Mouse (Mus musculus): ENCODE data around the gene Rsph9. TPM values are rescaled to one million over a fixed set of nuclear protein-coding genes. Genes with fewer than 3 reads are reported as not detected.

Rsph9 gene
- total and polyA plus RNA-seq, 3 experiments = 0.29 TPM; not detected in 2

DNA sequence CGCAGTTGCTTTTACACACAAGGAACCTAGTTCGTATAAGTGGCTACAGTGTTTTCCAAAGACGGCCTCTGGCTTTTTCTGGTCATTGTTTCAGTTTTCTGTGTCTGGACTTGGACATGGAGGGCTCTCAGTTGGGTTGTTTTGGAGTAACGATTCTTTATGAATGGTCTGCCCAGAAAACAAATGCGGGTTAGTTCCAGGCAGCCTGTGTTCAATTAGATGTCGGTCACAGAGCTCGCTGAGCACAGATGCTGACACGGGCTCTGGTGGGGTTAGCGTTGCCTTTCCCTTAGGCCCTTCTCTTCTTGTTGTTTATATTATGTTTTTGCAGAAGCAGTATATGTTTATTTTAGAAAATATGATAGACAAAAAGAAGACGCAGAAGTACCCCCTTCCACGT, 27.9 kb downstream of the Rsph9 start:
- TF ChIP-seq BHLHE40 (IDR thresholded peaks at IDR 0.05; ENCODE audit: borderline replicate concordance, low read depth, low read length) (no peak), ELF1 (IDR thresholded peaks at IDR 0.05; ENCODE audit: low read depth, low read length) (no peak), RAD21 (IDR thresholded peaks at IDR 0.05; ENCODE audit: low read depth, low read length) (no peak), USF1 (IDR thresholded peaks at IDR 0.05; ENCODE audit: low read depth, low read length) (no peak), POLR2AphosphoS5 (IDR thresholded peaks at IDR 0.05; ENCODE audit: borderline replicate concordance, low read depth, low read length) (no peak), ZNF384 (IDR thresholded peaks at IDR 0.05; ENCODE audit: low read depth, low read length) (no peak)
- Histone ChIP-seq H3K27ac (ENCODE audit: control insufficient read depth, low read depth, low read length) (no peak overlapping the region), H3K36me3 (ENCODE audit: control insufficient read depth in 1 of 2, insufficient read depth in 2 of 2, low read length in 2 of 2) (peaks cover 4 to 8% of the 10 kb centered on the region in 2 experiments), H3K4me3 (ENCODE audit: control insufficient read depth in 1 of 2, insufficient read depth in 1 of 2, low read depth in 2 of 2, low read length in 2 of 2) (no peak overlapping the region), H3K79me2 (ENCODE audit: control insufficient read depth, insufficient read depth, low read length, poor library complexity) (peaks cover 31% of the 10 kb centered on the region), H3K27me3 (ENCODE audit: control insufficient read depth in 1 of 2, insufficient read depth in 2 of 2, low read length in 2 of 2) (no peaks in the 10 kb centered on the region), H3K4me1 (ENCODE audit: control insufficient read depth in 1 of 2, insufficient read depth in 2 of 2, low read length in 2 of 2) (peaks cover 4 to 12% of the 10 kb centered on the region in 2 experiments; a peak in 2 of 4 replicates), H3K9me3 (replicated peaks; ENCODE audit: insufficient read depth, low read length) (no peaks in the 10 kb centered on the region), H3K9ac (ENCODE audit: control insufficient read depth, low read depth, low read length, poor library complexity, severe bottlenecking) (no peak overlapping the region)
- DNase-seq (ENCODE audit: low read depth, low spot score) = no peak

DNA sequence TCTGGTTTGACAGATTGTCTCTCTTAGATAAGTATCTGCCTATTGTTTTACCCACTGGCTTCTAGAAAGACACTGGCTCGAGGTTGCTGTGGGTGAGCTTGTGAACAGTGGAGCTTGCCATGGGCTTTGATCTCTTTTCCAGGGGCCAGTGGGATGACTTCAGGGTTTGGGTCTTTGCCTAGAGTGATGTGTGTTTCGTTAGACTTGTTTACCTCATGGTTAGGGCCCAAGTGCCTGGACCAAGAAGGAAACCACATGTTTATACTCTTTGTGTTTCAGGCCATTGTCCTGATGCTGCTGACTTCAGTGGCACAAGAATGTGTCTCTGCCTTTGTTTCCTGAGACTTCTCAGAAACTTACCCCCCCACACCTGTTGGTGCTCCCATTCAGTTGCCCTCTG, 28.5 kb downstream of the Rsph9 start:
- Histone ChIP-seq H3K36me3 (ENCODE audit: control insufficient read depth in 1 of 2, insufficient read depth in 2 of 2, low read length in 2 of 2) (peaks cover 4 to 8% of the 10 kb centered on the region in 2 experiments), H3K9ac (ENCODE audit: control insufficient read depth, low read depth, low read length, poor library complexity, severe bottlenecking) (no peak overlapping the region)

More for the DNA sequence above, 28.5 kb downstream of the Rsph9 start:
- H3K79me2 ChIP-seq (ENCODE audit: control insufficient read depth, insufficient read depth, low read length, poor library complexity) = peaks cover 35% of the 10 kb centered on the region
- peaks cover 4 to 12% of the 10 kb centered on the region in 2 experiments; a peak in 2 of 4 replicates for H3K4me1 ChIP-seq (ENCODE audit: control insufficient read depth in 1 of 2, insufficient read depth in 2 of 2, low read length in 2 of 2)
- no peaks in the 10 kb centered on the region for H3K27me3 ChIP-seq (ENCODE audit: control insufficient read depth in 1 of 2, insufficient read depth in 2 of 2, low read length in 2 of 2)
- no peak overlapping the region for H3K27ac ChIP-seq (ENCODE audit: control insufficient read depth, low read depth, low read length)
- no peak overlapping the region for H3K4me3 ChIP-seq (ENCODE audit: control insufficient read depth in 1 of 2, insufficient read depth in 1 of 2, low read depth in 2 of 2, low read length in 2 of 2)
- TF ChIP-seq MAZ (IDR thresholded peaks at IDR 0.05; ENCODE audit: low read depth, low read length) = no peak
- TF ChIP-seq JUND (IDR thresholded peaks at IDR 0.05; ENCODE audit: low read depth, low read length) = no peak
- no peak for TF ChIP-seq KAT2A (conservative IDR thresholded peaks at IDR 0.05; ENCODE audit: low read depth, low read length)
- no peak for TF ChIP-seq ZKSCAN1 (IDR thresholded peaks at IDR 0.05; ENCODE audit: low read depth, low read length)
- TF ChIP-seq MYC (IDR thresholded peaks at IDR 0.05; ENCODE audit: low read depth, low read length) = no peak
- TF ChIP-seq USF1 (IDR thresholded peaks at IDR 0.05; ENCODE audit: low read depth, low read length) = no peak
- TF ChIP-seq MXI1 (IDR thresholded peaks at IDR 0.05; ENCODE audit: low read depth, low read length) = no peak
- TF ChIP-seq MEF2A (IDR thresholded peaks at IDR 0.05; ENCODE audit: extremely low read depth, insufficient replicate concordance, low read depth, low read length, poor library complexity, severe bottlenecking) = no peak
- no peak for TF ChIP-seq RCOR1 (IDR thresholded peaks at IDR 0.05; ENCODE audit: low read depth, low read length)
- no peak for TF ChIP-seq USF2 (IDR thresholded peaks at IDR 0.05; ENCODE audit: borderline replicate concordance in 1 of 2, insufficient read depth in 1 of 2, low read depth in 1 of 2, low read length in 2 of 2)
- TF ChIP-seq EP300 (IDR thresholded peaks at IDR 0.05; ENCODE audit: low read depth in 1 of 2, low read length in 2 of 2) = no peak
- TF ChIP-seq TBP (IDR thresholded peaks at IDR 0.05; ENCODE audit: low read depth, low read length) = no peak
- no peak for TF ChIP-seq POLR2A (IDR thresholded peaks at IDR 0.05; ENCODE audit: control insufficient read depth in 1 of 2, insufficient read depth in 1 of 2, low read depth in 1 of 2, low read length in 2 of 2, poor library complexity in 1 of 2)
- no peak for TF ChIP-seq MYB (IDR thresholded peaks at IDR 0.05; ENCODE audit: low read depth, low read length)
- no peak for TF ChIP-seq ETS1 (IDR thresholded peaks at IDR 0.05; ENCODE audit: low read depth, low read length)
- no peak for TF ChIP-seq CHD2 (IDR thresholded peaks at IDR 0.05; ENCODE audit: low read length)
- no peak for TF ChIP-seq NRF1 (IDR thresholded peaks at IDR 0.05; ENCODE audit: insufficient read depth, low read depth, low read length, poor library complexity, severe bottlenecking)
- TF ChIP-seq CHD1 (IDR thresholded peaks at IDR 0.05; ENCODE audit: low read depth, low read length) = no peak
- no peak for TF ChIP-seq POLR2AphosphoS5 (IDR thresholded peaks at IDR 0.05; ENCODE audit: borderline replicate concordance, low read depth, low read length)
- no peak for TF ChIP-seq GATA1 (IDR thresholded peaks at IDR 0.05; ENCODE audit: low read depth, low read length)
- no peaks in the 10 kb centered on the region for H3K9me3 ChIP-seq (replicated peaks; ENCODE audit: insufficient read depth, low read length)
- no peak for DNase-seq (ENCODE audit: low read depth, low spot score)
